In the genomic region with DNA sequence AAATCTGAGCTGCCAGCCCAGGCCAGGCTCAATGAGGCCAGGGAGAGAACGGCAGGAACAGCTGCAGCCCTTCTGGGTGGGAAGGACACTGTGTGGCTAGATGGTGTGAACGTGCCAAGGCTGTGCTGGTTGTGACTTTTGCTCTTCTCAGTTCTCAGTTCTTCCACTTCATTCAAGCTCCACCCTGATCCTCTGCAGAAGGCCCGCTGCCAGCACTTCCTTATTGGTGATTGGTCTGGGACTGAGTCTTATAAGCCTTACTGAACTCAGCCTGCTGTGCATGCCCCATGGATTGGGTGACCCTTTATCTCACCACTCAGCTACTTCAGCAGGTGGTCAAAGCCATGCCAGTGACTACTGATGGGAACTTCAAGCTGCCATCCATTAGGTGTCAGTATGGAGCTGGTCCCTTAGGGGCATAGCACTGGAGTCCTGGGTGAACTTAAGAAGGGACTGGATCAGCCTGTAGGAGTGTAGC, we compare ENCODE assay signal across 8 mouse cellular contexts. TPM values are rescaled to one million over a fixed set of nuclear protein-coding genes. Genes with fewer than 3 reads are reported as not detected.
A peak's percentile ranks its signal among the peaks of the same experiment; 100 is the strongest.
DNase-seq lines count a peak whose midpoint lies in the region; ATAC-seq and TF ChIP-seq lines count a peak whose summit lies in the region.

No protein-coding gene starts in this region.

- WGBS in midbrain, postnatal 0 days: 69% methylated on average over 3 of the region's 3 CpGs
- 60% methylated on average over 3 of the region's 3 CpGs for WGBS in midbrain, embryonic 16.5 days

- DNase-seq in cerebellum, adult 18-20 months: peak; percentile 33 to 41
- DNase-seq in cerebellum, adult 9-10 months: no peak
- DNase-seq in midbrain, postnatal 0 days (ENCODE audit: low spot score): no peak
- peak; percentile 1 for DNase-seq in induced T-regulatory cell, adult 2 months (ENCODE audit: low read depth)
- DNase-seq in thymus, postnatal 4 days: peak; percentile 10
- DNase-seq in right cerebral cortex, postnatal 36 days (ENCODE audit: low spot score in 2 of 2): no peak
- no peak for DNase-seq in neural tube, embryonic 10.5 days (ENCODE audit: extremely low spot score, low spot score)

- no peaks in the 10 kb centered on the region for H3K27me3 ChIP-seq in midbrain, postnatal 0 days (ENCODE audit: insufficient read depth, low read length)
- peaks cover 3% of the 10 kb centered on the region; the same call in 1 of the 2 replicates for H3K27me3 ChIP-seq in midbrain, embryonic 16.5 days (ENCODE audit: control insufficient read depth, insufficient read depth, low read depth, low read length)

- no peak overlapping the region for H3K4me2 ChIP-seq in midbrain, postnatal 0 days (ENCODE audit: low read depth, low read length, poor library complexity, severe bottlenecking)
- no peak overlapping the region for H3K4me2 ChIP-seq in midbrain, embryonic 16.5 days (ENCODE audit: low read length)

- no peaks in the 10 kb centered on the region for H3K36me3 ChIP-seq in midbrain, postnatal 0 days (ENCODE audit: insufficient read depth, low read length)
- no peaks in the 10 kb centered on the region; the same call in 1 of the 2 replicates for H3K36me3 ChIP-seq in midbrain, embryonic 16.5 days (ENCODE audit: control insufficient read depth, insufficient read depth, low read length)

- ATAC-seq in midbrain, postnatal 0 days (ENCODE audit: low FRiP score): no peak
- ATAC-seq in midbrain, embryonic 16.5 days: no peak

- no peaks in the 10 kb centered on the region for H3K4me1 ChIP-seq in midbrain, postnatal 0 days (ENCODE audit: insufficient read depth, low read length)
- no peaks in the 10 kb centered on the region for H3K4me1 ChIP-seq in midbrain, embryonic 16.5 days (ENCODE audit: control insufficient read depth, insufficient read depth, low read length)

- peak; percentile 24; the same call in 1 of the 2 replicates for TF ChIP-seq CTCF in midbrain, postnatal 0 days (IDR thresholded peaks at IDR 0.05)

- H3K4me3 ChIP-seq in midbrain, postnatal 0 days (ENCODE audit: low read depth, low read length): no peak overlapping the region
- H3K4me3 ChIP-seq in midbrain, embryonic 16.5 days (ENCODE audit: low read depth, low read length): no peak overlapping the region

- no peak overlapping the region for H3K27ac ChIP-seq in midbrain, postnatal 0 days (ENCODE audit: low read depth, low read length)
- H3K27ac ChIP-seq in midbrain, embryonic 16.5 days (ENCODE audit: low read length): no peak overlapping the region

- no peak overlapping the region for H3K9ac ChIP-seq in midbrain, postnatal 0 days (replicated peaks; ENCODE audit: low read length, poor library complexity, severe bottlenecking)
- no peak overlapping the region for H3K9ac ChIP-seq in midbrain, embryonic 16.5 days (ENCODE audit: low read depth, low read length)

- H3K9me3 ChIP-seq in midbrain, postnatal 0 days (ENCODE audit: low read length): no peaks in the 10 kb centered on the region
- H3K9me3 ChIP-seq in midbrain, embryonic 16.5 days (replicated peaks; ENCODE audit: control insufficient read depth, low read length, poor library complexity, severe bottlenecking): no peaks in the 10 kb centered on the region

RNA-seq across cellular contexts. Expression of a gene that starts 23.6 kb away (rescaled TPM):
- total RNA-seq in midbrain, postnatal 0 days (2014; rRNA removed): 40.4 and 41.9 TPM in 2 replicates
- 6.7 and 7.9 TPM in 2 replicates for polyA plus RNA-seq in midbrain, postnatal 0 days (2015; fragmentation: Nextera tagmentation; extraction: Ambion mirVana)
- 7.9 and 8.0 TPM in 2 replicates for polyA plus RNA-seq in midbrain, embryonic 16.5 days (2015; fragmentation: Nextera tagmentation; extraction: Ambion mirVana)

RNA-seq across cellular contexts. Expression of a gene that starts 43.0 kb away (rescaled TPM):
- 43.9 and 44.6 TPM in 2 replicates for total RNA-seq in midbrain, postnatal 0 days (2014; rRNA removed)
- 17.1 and 19.8 TPM in 2 replicates for polyA plus RNA-seq in midbrain, postnatal 0 days (2015; fragmentation: Nextera tagmentation; extraction: Ambion mirVana)
- polyA plus RNA-seq in midbrain, embryonic 16.5 days (2015; fragmentation: Nextera tagmentation; extraction: Ambion mirVana): 16.5 and 17.9 TPM in 2 replicates

Comparison
In these comparisons a context has a peak if more than half of its experiments do, and no peak if none do; other contexts are left out.
1. DNase-seq: peak in cerebellum, adult 18-20 months (2 of 2), induced T-regulatory cell, adult 2 months (single experiment) and thymus, postnatal 4 days (single experiment); none in cerebellum, adult 9-10 months (single experiment), midbrain, postnatal 0 days (single experiment), right cerebral cortex, postnatal 36 days (0 of 2) and neural tube, embryonic 10.5 days (single experiment).